Mouse (Mus musculus) midbrain, embryonic 15.5 days (tissue): ENCODE results near the gene Ints13. TPM values are rescaled to one million over a fixed set of nuclear protein-coding genes. Genes with fewer than 3 reads are reported as not detected.
"Not testable (repeated sequence)": the region's sequence is repeated elsewhere in the genome, so short reads cannot be mapped to it uniquely, and the experiment has no call there.

ENCODE experiments used
- ATAC-seq: fragments of 200-750 bp; cut with Nextera tagmentation; replicated peaks from 2 replicates; pipeline ENCODE4 v1.8.0; 2017; ENCODE audit warnings: moderate TSS enrichment
- H3K27ac ChIP-seq: fragments of 300-500 bp; sonication (generic); 2 replicates; pipeline ENCODE4 v1.5.1; 2015; ENCODE audit warnings: mild to moderate bottlenecking, inconsistent platforms
- H3K27me3 ChIP-seq: fragments of 300-500 bp; sonication (generic); replicated peaks from 2 replicates; pipeline ENCODE4 v1.6.1; 2015; ENCODE audit warnings: inconsistent platforms
- H3K36me3 ChIP-seq: fragments of 300-500 bp; sonication (generic); replicated peaks from 2 replicates; pipeline ENCODE4 v1.6.1; 2015; ENCODE audit warnings: inconsistent platforms
- H3K4me1 ChIP-seq: fragments of 300-500 bp; sonication (generic); 2 replicates; pipeline ENCODE4 v1.6.1; 2015; ENCODE audit warnings: inconsistent platforms
- H3K4me2 ChIP-seq: fragments of 300-500 bp; sonication (generic); 2 replicates; pipeline ENCODE4 v1.6.1; 2015; ENCODE audit warnings: inconsistent platforms, mild to moderate bottlenecking, moderate library complexity
- H3K4me3 ChIP-seq: fragments of 300-500 bp; sonication (generic); 2 replicates; pipeline ENCODE4 v1.5.1; 2015; ENCODE audit warnings: mild to moderate bottlenecking, inconsistent platforms
- H3K9ac ChIP-seq: fragments of 300-500 bp; sonication (generic); 2 replicates; pipeline ENCODE4 v1.6.1; 2015; ENCODE audit warnings: mild to moderate bottlenecking, inconsistent platforms
- H3K9me3 ChIP-seq: fragments of 300-500 bp; sonication (generic); 2 replicates; pipeline ENCODE4 v1.6.1; 2016; ENCODE audit warnings: inconsistent platforms
- WGBS: fragments of 180-500 bp; shearing (Covaris S2); methylation state at CpG from one replicate; pipeline ENCODE4 v1.1.7; 2015; ENCODE audit warnings: mixed read lengths; 5-methylcytosine and 5-hydroxymethylcytosine counted together
- polyA plus RNA-seq: library from polyadenylated mRNA; unstranded; fragments of >200 nt; fragmentation: Nextera tagmentation; extraction: Ambion mirVana; gene quantifications from 2 replicates; pipeline ENCODE4 v1.2.1, GENCODE M21; 2015

Gene Ints13
- polyA plus RNA-seq, 1 experiment from 2014 or later, result 51.8 TPM

DNA sequence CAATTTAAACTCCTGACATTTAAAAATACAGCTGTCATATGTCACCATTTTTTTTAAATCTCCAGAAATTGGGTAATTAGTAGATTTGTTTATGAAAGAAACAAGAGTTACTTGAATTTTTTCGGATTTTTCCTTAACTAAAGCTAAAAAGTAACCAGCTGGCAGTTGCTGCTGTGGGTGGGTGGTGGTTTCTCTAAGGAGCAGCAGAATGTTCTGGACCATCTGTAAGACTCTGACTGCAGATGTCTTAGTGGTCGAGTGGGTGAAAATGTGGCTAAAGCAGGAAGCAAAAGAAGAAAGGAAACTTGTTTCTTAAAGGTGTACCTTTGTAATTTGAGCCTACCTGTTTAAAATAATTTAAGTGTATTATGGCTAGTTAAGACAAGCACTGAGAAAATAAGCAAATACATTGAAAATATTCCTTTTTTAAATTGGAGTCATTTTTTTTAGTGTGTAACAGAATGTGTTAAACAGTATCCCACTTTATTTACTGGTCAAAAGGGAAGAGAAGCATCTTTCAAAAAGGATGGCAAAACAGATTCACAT, 2.8 kb upstream of the Ints13 start:
- H3K9me3 ChIP-seq, result no peaks in the 10 kb centered on the region
- peaks cover 24% of the 10 kb centered on the region for H3K4me1 ChIP-seq
- no peak overlapping the region for H3K4me3 ChIP-seq
- 58% methylated on average over 2 of the region's 2 CpGs for WGBS
- H3K4me2 ChIP-seq, result no peak overlapping the region
- no peak overlapping the region for H3K9ac ChIP-seq
- H3K36me3 ChIP-seq, result no peaks in the 10 kb centered on the region
- no peak overlapping the region for H3K27ac ChIP-seq
- no peaks in the 10 kb centered on the region for H3K27me3 ChIP-seq
- ATAC-seq, result no peak

DNA sequence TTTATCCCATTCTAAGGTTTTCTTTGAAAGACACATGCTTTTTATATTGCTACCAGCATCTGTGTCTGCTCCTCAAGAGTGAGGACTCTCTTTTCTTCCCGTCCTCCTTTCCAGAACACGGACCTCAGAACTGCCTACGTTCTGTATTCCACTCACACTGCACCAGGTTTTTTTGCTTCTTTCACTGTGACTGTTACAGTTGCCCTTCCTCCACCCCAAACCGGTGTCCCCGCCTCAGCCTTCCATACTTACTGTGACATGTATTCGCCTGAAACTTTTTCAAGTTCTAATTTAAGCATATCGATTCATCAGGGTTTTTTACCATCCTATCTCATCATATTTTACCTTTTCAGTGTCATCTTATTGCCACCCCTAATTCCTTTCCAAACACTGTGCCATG, 951 bp upstream of the Ints13 start:
- no peaks in the 10 kb centered on the region for H3K9me3 ChIP-seq
- peak overlapping the region; percentile 79 for H3K9ac ChIP-seq
- H3K27me3 ChIP-seq, result no peaks in the 10 kb centered on the region
- 14% methylated on average over 7 of the region's 7 CpGs for WGBS
- H3K4me3 ChIP-seq, result peak overlapping the region; percentile 68
- peak overlapping the region; percentile 77 for H3K4me2 ChIP-seq
- H3K4me1 ChIP-seq, result peaks cover 33% of the 10 kb centered on the region
- no peak for ATAC-seq
- H3K27ac ChIP-seq, result peak overlapping the region; percentile 99
- no peaks in the 10 kb centered on the region for H3K36me3 ChIP-seq

DNA sequence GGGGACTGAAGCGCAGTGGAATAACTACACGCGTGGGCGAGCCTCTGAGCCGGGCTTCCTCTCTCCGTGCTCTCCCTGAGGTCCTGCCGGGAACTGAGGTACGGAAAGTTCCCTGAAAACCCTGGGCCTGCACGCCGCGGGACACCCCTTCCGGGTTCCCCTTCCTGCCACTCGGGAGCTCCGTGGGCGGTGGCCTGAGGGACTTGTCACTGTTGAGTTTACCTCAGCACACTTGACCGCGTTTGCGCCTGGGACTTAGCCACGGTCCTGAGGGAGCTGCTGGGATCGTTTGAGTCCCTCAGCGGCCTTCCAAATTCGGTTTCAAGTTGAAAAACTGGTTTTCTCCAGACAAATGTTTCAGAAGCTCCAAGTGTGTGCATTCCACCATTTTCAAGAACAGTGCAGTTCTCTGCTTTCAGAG, 486 bp upstream of the Ints13 start:
- ATAC-seq, result no peak
- Histone ChIP-seq H3K4me2 (peak overlapping the region; percentile 77), H3K36me3 (no peaks in the 10 kb centered on the region), H3K27ac (peak overlapping the region; percentile 99), H3K4me3 (peak overlapping the region; percentile 68), H3K9ac (peak overlapping the region; percentile 79), H3K4me1 (peaks cover 33% of the 10 kb centered on the region), H3K9me3 (no peaks in the 10 kb centered on the region), H3K27me3 (no peaks in the 10 kb centered on the region)
- WGBS, result 0% methylated on average over 22 of the region's 22 CpGs

DNA sequence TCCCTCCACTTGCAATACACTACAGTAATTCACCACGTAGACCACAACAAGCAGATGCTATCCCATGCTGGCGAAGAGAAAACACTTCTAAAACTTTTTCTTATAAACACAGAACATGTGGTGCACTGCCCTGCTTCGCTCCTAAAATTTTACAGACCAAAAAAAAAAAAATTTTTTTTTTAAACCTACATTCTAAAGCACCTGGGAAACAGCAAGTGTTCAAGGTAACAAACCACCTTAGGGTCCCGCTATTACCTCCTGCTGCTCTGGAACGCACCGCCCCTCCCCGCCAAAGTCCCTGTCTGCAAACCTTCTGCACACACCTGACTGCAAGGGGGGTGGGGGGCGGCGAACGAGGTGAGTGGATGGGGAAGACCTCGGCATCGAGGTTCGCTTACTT, 732 bp downstream of the Ints13 start, which contains the start of gene Fgfr1op2:
Gene Fgfr1op2, plus strand, starts transcription at position 301 of the 400 bp plus-strand sequence.
- no peak for ATAC-seq
- no peaks in the 10 kb centered on the region for H3K36me3 ChIP-seq
- H3K27ac ChIP-seq, result peak within 1 kb of the TSS; percentile 99
- WGBS, result under 1% methylated on average over 13 of the region's 13 CpGs
- H3K4me1 ChIP-seq, result peaks cover 33% of the 10 kb centered on the region
- H3K4me3 ChIP-seq, result peak within 1 kb of the TSS; percentile 68
- no peaks in the 10 kb centered on the region for H3K27me3 ChIP-seq
- no peaks in the 10 kb centered on the region for H3K9me3 ChIP-seq
- peak within 1 kb of the TSS; percentile 77 for H3K4me2 ChIP-seq
- H3K9ac ChIP-seq, result peak within 1 kb of the TSS; percentile 79

DNA sequence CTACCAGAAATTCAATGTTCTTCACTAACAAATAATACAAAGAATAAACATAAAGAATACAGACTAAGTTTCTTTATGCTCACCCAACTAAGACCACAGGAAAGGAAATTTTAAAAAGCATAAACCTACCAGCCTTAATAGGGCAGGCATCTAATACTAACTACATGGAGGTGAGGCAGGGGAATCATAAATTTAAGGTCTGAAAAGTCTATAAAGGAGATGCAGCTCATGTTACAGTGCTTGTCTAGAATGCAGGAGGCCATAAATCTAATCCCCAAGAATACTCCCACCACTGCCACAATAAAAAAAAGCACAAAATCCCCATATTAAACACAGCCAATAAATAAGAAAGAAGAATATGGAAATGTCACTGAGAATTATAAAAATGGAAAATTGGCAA, 5.6 kb downstream of the Ints13 start:
- no peak overlapping the region for H3K27ac ChIP-seq
- no peak overlapping the region for H3K9ac ChIP-seq
- H3K4me1 ChIP-seq, result peaks cover 23% of the 10 kb centered on the region
- H3K36me3 ChIP-seq, result 0 out of 2 replicates have a peak, but pooled peaks cover 3% of the 10 kb centered on the region
- H3K9me3 ChIP-seq, result no peaks in the 10 kb centered on the region
- H3K4me2 ChIP-seq, result no peak overlapping the region
- no peak overlapping the region for H3K4me3 ChIP-seq
- ATAC-seq, result no peak
- no peaks in the 10 kb centered on the region for H3K27me3 ChIP-seq

DNA sequence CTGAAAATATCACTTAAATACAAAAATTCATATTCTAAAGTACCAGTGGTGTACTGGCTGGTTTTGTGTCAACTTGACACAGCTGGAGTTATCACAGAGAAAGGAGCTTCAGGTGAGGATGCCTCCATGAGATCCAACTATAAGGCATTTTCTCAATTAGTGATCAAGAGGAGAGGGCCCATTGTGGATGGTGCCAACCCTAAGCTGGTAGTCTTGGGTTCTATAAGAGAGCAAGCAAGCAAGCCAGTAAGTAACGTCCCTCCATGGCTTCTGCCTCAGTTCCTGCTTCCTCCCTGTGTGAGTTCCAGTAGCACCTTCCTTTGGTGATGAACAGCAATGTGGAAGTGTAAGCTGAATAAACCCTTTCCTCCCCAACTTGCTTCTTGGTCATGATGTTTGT, 15.2 kb downstream of the Ints13 start:
- not testable (repeated sequence) for H3K4me1 ChIP-seq, ATAC-seq, H3K4me3 ChIP-seq, H3K9me3 ChIP-seq, H3K9ac ChIP-seq, H3K27ac ChIP-seq, H3K27me3 ChIP-seq, H3K4me2 ChIP-seq
- peaks cover 36% of the 10 kb centered on the region; the same call in 1 of the 2 replicates for H3K36me3 ChIP-seq
- 77% methylated on average over 1 of the region's 1 CpGs for WGBS

DNA sequence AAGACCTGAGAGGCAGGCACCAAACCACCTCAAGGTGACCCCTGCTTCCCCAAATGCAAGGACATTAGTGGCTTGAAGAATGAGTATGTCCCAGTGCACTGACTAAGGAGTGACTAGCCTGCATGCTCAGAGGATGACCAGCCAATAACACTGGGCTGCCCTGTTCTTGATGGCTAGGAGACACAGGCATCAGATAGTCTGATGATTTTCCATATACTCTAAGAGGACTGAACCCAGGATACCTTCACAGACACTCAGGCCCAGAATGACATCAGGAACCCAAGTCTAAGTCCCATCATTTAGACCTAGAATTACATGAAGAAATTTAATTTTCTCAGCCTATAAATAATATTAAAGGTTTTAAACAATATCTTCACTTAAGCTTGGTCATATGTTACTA, 26.3 kb downstream of the Ints13 start:
- Histone ChIP-seq H3K4me1 (no peaks in the 10 kb centered on the region), H3K27me3 (no peaks in the 10 kb centered on the region), H3K36me3 (peaks cover 70% of the 10 kb centered on the region), H3K4me2 (no peak overlapping the region), H3K9me3 (no peaks in the 10 kb centered on the region), H3K27ac (no peak overlapping the region), H3K9ac (no peak overlapping the region), H3K4me3 (no peak overlapping the region)
- ATAC-seq, result no peak

DNA sequence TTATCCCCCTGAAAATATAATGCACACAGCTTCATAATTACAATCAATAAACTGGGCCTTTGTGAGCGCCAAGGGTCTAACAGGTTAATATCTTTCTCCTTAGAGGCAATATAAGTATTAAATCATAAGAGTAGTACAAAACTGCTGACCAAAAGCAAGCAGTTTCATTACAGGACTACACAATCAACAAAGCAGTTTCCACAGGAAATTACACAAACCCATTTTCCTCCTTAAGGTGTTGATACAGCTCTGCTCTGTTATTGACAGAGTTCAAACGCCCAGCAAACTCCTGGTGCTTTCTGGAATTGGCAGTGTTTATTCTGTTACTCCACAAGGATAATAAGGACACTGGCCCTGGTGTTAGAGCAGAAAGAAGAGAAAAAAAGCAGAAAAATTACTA, 27.2 kb downstream of the Ints13 start:
- no peak for ATAC-seq
- Histone ChIP-seq H3K9ac (no peak overlapping the region), H3K36me3 (peaks cover 65% of the 10 kb centered on the region), H3K9me3 (no peaks in the 10 kb centered on the region), H3K4me2 (no peak overlapping the region), H3K27me3 (no peaks in the 10 kb centered on the region), H3K4me3 (no peak overlapping the region), H3K4me1 (no peaks in the 10 kb centered on the region), H3K27ac (no peak overlapping the region)
- WGBS, result 93% methylated on average over 2 of the region's 2 CpGs

DNA sequence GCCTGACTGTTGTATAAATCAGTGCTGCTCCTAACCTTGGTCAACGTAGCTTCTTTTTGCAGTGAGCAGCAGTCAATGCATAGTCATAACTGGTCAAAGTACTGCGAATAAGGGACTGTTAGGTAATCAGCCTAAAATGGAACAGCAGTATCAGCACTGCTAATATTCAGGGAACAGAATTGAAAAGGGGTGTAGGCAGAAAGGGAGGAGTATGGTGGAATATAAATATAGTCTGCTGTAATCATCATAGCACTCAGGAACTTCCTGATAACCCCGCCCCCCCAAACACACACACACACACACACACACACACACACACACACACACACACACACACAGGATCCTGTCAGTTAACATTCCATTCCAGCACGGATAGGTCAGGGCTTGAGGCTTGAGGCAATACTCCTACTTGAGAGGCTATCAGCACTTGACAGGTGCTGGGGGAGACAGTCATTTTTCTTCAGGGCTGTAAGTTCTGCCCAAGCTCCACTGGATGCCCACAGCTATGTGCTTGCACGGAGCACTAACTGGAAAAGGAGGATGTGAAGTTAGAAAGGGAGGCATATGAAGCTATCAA, 32.3 kb downstream of the Ints13 start:
- peaks cover 27% of the 10 kb centered on the region for H3K36me3 ChIP-seq
- H3K27me3 ChIP-seq, result no peaks in the 10 kb centered on the region
- ATAC-seq, result no peak
- WGBS, result 90% methylated on average over 5 of the region's 5 CpGs
- H3K4me3 ChIP-seq, result no peak overlapping the region
- no peak overlapping the region for H3K9ac ChIP-seq
- no peaks in the 10 kb centered on the region for H3K9me3 ChIP-seq
- H3K4me2 ChIP-seq, result no peak overlapping the region
- H3K27ac ChIP-seq, result no peak overlapping the region
- H3K4me1 ChIP-seq, result no peaks in the 10 kb centered on the region

DNA sequence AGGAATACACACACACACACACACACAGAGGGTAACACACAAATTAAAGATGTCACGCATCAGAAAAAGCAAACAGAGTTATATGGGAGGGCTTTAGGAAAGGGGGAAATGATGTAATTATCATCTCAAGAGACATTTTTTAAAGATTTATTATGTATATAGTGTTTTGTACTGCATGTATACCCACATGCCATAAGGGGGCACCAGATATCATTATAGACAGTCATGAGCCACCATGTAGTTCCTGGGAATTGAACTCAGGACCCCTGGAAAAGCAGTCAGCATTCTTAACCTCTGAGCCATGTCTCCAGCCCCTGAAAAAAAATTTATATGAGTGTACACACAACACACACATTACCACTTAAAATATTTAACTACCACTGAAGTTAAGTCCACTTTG, 33.0 kb downstream of the Ints13 start:
- H3K4me3 ChIP-seq, result no peak overlapping the region
- 89% methylated on average over 1 of the region's 1 CpGs for WGBS
- H3K27me3 ChIP-seq, result no peaks in the 10 kb centered on the region
- ATAC-seq, result no peak
- no peak overlapping the region for H3K4me2 ChIP-seq
- H3K9me3 ChIP-seq, result no peaks in the 10 kb centered on the region
- H3K27ac ChIP-seq, result no peak overlapping the region
- peaks cover 25% of the 10 kb centered on the region for H3K36me3 ChIP-seq
- no peak overlapping the region for H3K9ac ChIP-seq
- no peaks in the 10 kb centered on the region for H3K4me1 ChIP-seq

DNA sequence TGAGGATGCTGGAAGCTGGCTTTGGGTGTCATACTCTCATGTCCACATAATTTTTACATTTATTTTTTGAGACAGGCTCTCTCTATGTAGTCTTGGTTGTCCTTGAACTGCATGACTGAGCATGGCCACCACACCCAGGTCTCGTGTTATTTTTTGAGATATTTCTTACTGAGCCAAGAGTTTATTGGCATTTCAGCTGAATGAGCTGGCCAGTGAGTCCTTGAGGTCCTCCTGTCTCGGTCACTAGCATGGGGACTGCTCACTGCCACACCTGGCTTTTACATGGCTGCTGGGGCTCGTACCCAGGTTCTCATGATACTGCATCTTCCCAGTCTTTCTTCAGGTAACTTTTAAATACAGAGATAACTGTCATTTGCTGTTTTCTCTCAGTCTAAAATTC, 37.2 kb downstream of the Ints13 start:
- ATAC-seq, result no peak
- Histone ChIP-seq H3K4me2 (no peak overlapping the region), H3K27me3 (no peaks in the 10 kb centered on the region), H3K9ac (no peak overlapping the region), H3K27ac (no peak overlapping the region), H3K36me3 (no peaks in the 10 kb centered on the region), H3K9me3 (no peaks in the 10 kb centered on the region), H3K4me3 (no peak overlapping the region), H3K4me1 (no peaks in the 10 kb centered on the region)
- WGBS, result 86% methylated on average over 3 of the region's 3 CpGs

DNA sequence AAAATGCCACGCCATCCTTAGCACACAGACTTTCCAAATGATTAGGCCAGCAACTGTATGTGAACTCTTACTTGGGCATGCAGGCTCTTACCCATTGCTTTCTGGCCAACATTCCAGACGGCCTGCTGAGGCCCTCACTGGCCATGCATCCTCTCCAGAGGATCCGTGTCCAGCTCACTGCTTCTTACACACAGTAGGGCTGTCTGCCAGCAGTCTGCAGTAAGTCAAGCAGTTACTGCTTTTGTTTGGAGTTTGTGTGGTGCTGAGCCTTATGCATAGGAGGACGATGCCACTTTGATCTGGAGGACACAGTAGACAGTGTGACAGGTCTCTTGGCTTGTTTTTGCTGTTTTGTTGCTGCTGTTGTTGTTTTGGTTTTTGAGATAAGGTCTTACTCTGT, 39.0 kb downstream of the Ints13 start:
- Histone ChIP-seq H3K9ac (no peak overlapping the region), H3K4me3 (no peak overlapping the region), H3K9me3 (no peaks in the 10 kb centered on the region), H3K4me1 (no peaks in the 10 kb centered on the region), H3K27me3 (no peaks in the 10 kb centered on the region), H3K27ac (no peak overlapping the region), H3K4me2 (no peak overlapping the region), H3K36me3 (no peaks in the 10 kb centered on the region)
- no peak for ATAC-seq
- WGBS, result 57% methylated on average over 4 of the region's 4 CpGs

DNA sequence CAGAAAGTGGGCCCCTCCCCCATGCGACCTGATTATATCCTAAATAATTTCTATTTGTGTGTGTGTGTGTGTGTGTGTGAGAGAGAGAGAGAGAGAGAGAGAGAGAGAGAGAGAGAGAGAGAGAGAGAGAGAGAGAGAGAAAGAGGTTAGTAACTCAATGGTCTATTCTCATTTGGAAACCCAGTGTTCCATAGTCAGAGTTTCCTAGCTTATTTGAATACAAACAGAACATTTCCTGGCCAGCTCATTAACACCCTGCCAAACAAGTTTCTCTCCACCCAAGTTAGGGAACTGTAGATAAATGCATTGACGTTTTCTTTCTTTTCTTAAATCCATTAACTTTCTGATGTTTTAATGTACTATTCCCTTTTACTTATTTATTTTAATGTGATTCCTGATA, 39.6 kb downstream of the Ints13 start:
- no peak for ATAC-seq
- Histone ChIP-seq H3K27ac (no peak overlapping the region), H3K9me3 (no peaks in the 10 kb centered on the region), H3K27me3 (no peaks in the 10 kb centered on the region), H3K36me3 (no peaks in the 10 kb centered on the region), H3K4me1 (no peaks in the 10 kb centered on the region), H3K4me2 (no peak overlapping the region), H3K9ac (no peak overlapping the region), H3K4me3 (no peak overlapping the region)
- WGBS, result 83% methylated on average over 2 of the region's 2 CpGs
